Mouse (Mus musculus) frontal cortex, postnatal 25 days (tissue): ENCODE results near the gene Ankrd54.
A peak's percentile ranks its signal among the peaks of the same experiment; 100 is the strongest.

Experiments
- DNase-seq, 2 experiments: peaks; one replicate each; pipeline ENCODE4 v3.0.0; 2022; ENCODE audit warnings: low spot score in 2 of 2

Gene Ankrd54

DNA sequence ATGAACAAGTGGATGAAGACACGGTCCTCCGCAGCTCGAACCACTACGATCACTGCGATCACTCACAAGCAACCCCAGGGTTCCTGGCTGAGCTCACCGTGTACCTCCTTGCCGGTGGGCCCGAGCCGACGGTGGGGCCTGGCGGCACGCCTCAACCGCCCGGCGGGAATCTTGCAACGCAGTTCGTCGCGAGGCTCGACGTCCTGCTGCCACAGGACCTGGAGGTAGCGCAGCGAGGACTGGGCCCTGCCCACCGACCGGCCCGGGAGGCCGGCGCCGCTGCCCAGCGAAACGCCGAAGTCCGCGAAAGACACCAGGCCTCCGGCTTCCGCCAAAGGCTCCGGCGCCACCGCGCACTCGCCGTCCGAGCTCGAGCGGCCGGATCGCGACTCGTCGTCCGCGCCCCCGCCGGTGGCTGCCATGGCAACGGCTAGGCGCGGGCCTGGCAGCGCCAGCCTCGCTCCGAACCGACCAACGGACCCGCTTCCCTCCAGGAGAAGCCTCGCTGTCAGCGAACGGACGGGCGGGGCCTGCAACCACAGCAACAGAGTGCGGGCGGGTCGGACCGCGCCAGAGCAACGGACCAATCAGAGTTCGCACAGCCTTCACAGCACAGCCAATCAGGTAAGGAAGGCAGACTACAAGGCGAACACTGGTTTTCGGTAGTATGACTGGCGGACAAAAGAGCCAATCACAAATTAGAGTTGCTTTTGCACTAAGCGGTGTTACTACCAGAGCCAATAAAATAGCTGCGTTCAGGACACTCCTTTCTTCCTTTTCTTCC is at the start of gene Ankrd54:
Ankrd54 (minus strand) TSS at position 518 of the 784 bp plus-strand sequence.
- DNase-seq = peak; percentile 87 to 95

DNA sequence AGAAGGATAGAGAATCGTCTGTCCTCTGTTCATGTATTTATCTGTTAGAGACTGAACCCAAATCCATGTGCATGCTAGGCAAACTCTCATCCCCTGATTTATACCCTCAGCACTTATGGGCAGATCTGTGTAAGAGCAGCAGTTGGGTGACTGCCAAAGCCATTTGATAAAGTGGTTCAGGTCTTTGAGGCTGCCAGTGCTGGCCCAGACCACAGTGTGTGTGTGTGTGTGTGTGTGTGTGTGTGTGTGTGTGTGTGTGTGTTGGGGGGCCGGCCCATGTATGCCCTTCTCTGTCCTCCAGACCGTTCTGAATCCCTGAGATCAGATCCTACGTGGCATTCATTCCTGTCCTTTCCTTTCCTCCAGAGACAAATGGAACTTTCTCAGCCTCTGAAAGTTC is 49.1 kb upstream of the Ankrd54 start:
- DNase-seq = no peak

DNA sequence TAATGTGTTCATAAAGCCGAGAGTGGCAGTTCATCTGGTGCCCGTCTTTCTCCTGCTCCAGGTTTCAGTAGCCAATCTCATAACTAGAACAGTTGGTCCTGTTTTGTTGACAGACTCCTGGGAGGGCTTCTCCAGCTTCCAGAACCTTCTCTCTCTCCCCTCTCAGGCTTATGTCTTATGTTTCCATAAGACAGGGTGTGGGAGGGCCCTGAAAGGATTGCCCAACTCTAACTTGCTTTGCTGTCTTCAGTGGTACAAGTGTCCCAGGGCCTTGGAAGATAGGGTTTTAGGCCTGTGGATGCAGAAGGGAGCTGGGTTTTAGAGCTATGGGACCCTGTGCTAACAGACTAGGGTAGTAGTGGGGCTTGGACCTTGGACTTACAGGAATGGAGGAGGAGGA is 47.8 kb upstream of the Ankrd54 start:
- DNase-seq = no peak

DNA sequence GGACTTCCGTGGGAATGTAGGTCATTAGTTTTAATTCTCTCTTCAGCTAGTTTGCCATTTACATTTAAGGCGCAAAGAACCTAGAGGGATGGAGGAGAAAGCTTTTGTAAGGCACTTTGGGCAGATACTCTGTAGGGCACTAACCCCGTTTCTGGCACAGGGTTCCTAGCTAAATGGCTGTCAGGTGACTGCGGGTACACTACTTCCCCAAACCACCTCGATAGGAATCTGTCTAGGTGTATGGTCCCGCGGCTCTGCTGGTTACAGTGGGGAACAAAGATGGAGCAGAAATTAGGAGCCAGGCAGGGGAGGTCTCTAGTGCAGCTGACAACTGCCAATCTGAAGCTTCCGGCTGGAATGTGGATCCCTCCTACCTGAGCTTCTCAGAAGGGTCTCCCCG is 47.3 kb upstream of the Ankrd54 start:
- no peak for DNase-seq

DNA sequence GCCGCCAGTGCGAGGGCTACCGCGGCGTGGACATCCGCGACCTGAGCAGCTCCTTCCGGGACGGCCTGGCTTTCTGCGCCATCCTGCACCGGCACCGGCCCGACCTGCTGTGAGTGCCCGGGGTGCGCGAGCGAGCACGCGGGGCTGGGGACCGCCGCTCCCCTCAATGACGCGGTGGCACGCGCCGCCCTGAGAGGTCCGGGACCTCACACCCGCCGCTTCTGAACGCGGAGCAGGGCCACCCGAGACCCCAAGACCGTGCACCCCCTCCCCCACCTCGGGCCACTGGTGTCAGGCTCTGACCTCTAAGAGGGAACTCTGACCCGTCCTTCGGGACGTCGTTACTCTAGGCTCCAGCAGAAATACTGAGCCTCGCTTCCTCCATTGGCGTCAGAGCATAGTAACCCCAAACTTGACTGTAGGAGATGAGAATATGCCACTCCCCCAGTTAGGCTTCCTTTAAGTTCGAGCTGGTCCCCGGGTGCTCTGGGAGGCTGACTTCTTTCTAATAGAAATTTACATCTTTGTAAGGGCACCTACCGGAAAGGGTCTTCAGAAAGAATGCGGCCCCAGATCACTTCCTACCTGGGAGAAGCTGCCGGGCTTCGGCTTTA is 46.7 kb upstream of the Ankrd54 start:
- no peak for DNase-seq

DNA sequence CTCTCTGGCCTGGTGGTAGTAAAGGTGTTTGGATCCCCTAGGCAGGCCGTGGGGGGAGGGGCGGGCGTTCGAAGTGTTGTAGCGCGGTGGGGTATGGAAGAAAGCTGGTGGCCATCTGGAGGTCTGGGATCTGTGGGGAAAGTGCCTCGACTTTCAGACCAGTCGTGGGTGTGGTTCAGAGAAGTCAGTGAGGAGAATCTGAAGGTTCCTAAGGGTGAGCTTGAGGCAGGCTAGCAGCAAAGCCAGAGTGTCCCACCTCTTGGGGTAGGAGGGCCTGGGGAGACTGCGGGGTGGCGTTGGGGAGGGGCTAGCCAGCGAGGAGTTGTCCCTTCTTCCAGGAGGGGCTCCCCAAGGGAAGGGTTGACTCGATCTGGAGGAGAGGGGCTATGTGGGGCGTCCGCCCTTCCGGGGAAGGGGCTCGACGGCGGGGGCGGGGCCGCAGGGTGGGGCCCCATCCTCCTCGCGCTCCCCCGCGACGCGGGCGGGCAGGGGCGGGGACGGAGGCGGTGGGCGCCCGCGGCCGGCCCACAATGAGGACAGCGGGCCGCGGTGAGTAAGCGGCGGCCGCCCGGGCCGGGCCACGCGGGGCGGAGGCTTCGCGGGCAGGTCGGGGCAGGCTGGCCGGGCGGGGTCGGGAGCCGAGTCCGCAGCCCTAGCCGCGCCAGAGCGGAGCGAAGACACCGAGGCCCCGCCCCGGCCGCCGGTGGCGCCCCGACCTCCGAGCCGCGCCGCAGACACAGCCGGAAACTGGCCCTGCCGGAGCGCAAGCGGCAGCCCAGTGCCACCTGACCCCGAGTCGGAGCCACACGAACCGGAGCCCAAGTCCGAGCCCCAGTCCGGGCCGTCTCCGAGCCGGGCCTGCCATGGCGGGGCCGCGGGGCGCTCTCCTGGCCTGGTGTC is 46.0 kb upstream of the Ankrd54 start, which contains the start of gene Micall1:
Micall1 (plus strand) TSS at position 478 of the 900 bp plus-strand sequence.
- DNase-seq = peak in 1 of 2 experiments; percentile 21

DNA sequence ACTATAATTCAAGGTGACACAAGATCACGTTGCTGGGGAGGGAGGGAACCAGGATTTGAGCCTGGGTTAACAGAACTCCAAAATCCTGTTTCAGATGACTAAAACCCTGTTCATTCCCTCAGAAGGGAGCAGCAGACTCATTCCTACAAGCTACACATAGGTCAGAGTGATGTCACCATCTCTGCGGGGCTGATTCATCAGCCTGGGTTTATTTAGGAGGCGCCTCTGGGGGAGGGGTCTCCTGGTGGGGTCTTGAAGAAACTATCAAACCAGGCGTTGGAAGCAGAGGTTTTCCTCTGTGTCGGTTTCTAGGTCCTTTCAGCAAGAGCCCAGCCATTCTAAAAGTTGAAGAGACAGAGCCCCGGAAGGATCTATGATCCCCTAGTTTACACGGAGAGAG is 45.3 kb upstream of the Ankrd54 start:
- DNase-seq = no peak

DNA sequence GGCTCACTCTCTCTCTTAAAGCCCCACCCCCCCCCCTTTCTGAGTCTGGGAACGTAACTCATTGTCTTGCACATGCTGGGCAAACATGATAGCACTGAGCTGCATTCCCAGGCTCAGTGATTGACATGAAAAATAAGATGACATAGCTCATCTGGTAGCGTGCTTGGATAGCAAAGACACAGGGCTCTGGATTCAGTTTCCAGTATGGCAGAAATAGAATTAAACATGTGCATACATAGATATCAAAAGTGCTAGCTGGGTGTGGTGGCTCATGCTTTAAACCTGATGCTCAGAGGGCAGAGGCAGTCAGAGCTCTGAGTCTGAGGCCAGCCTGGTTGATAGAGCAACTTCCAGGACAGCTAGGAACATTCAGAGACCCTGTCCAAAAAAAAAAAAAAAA is 43.1 kb upstream of the Ankrd54 start:
- no peak for DNase-seq

DNA sequence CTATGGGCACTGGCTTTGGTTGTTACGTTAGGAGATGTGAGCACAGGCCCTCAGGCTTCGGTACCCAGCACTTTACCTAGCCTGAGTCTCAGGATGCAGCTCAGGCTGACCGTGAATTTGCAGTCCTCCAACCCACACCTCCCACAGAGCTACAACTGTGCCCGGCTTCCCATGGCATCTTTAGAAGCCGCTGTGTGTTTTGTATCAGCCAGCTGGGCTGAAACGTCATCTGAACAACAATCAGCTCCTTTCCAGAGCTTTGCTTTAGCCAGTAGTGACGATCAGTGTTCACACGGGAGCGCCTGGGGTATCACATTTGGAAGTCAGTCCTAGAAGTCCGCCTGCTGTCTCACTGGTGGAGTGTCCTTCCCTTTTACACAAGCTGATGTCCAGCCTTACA is 40.6 kb upstream of the Ankrd54 start:
- no peak for DNase-seq

DNA sequence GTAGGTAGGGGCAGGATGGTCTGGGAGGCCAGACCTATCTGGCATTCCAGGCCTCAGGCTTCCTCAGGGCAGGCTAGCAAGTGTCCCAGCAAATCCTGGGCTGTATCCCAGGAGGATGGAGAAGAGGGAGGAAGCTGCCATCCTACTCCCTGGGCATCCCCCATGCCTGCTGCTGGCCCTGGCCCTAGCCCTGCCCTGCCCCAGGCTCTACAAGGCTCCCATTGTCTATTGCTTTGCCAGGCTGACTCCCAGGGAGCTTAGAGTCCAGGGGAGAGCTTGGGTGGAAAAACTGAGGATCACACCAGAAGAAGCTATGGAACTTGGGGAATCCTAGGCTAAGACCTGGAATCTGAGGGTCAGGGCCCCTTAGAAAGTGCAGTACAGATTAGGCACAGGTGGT is 38.8 kb upstream of the Ankrd54 start:
- no peak for DNase-seq

DNA sequence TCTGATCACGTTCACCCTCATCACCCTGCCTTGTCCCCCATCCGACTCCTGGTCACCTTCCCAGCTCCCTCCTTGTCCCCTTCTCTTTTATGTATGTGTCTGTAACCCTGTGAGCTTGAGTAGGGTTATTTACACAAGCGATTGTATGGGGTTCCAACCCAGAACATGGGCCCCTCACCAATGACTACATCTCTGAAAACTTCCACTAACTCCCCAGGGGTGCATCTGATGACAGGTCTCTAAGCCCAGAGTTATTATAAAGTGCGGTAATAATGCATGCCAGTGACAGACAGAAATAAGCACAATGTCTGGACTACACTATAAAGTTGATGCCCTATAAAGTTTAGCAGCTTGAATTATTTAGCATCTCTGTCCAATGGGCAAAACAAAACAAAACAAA is 37.7 kb upstream of the Ankrd54 start:
- DNase-seq = no peak

DNA sequence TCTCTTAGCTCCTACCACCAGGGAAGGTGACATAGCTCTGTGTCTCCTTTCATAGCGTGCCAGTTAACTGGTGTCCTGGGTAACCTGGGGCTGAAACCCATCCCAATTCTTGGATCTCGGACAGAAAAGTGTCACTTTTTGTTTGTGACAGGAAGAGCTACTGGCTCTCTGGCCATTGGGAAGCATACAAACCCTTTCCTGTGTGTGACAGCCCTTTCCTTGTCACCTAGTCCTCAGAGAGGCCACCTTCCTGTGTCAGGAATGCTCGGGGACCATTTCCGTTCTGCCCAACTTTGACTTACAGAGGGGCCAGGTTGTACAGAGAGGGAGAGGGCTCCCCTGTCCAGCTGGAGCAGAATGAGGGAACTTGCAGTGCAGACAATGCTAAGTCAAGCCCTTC is 36.8 kb upstream of the Ankrd54 start:
- no peak for DNase-seq

DNA sequence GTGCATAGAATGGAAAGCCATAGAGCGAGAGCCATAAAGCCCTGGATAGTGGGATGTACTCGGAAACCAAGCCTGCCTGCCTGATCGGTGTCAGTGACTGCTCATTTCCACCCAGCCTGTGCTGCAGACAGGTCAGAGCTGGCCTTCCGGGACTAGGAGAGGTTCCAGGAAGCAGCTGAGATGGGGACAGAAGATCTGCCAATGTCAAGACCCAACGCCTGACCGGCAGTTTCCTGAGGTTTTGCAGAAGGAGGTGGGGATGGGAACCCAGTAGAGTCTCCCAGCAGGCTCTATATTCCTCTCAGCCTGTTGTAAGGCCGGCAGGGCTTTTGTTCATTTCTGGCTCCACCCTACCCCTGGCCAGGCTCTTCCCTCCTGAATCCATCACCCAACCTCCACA is 36.2 kb upstream of the Ankrd54 start:
- DNase-seq = no peak

DNA sequence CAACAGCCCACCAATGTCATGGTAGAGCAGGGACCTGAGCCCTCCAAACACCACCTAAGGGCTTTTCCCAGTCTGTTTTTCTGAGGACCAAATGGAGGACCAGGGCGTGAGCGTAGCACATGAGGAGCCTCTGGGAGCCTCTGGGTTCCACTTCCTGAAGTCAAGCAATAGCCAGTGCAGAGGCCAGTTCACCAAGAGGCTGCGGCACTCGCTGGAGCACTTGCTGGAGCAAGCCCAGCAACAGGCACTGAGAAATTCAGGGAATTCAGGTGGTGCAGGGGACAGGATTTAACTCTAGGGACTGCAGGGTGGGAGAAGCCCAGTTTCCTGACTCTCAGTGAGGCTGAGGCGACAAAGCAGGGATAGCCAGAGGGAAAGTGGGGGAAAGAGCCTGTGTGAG is 35.5 kb upstream of the Ankrd54 start:
- no peak for DNase-seq

DNA sequence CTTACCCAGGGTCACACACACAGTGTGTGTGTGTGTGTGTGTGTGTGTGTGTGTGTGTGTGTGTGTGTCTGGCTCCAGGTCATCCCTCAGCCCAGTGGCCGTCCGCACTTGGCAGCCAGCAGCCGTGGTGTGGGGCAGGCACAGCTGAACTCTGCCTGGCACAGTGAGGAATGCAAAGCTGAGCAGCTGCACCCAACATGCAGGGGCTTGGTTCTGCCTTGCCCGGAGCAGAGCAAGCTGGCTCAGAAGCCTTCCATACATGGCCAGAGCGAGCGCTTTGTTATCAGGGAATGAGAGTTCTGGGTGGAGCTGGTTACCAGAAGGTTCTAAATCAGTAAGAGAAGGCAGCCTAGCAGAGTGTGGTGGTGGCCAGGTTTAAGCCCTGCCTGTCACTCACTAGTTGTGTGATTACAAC is 34.9 kb upstream of the Ankrd54 start:
- DNase-seq = no peak

DNA sequence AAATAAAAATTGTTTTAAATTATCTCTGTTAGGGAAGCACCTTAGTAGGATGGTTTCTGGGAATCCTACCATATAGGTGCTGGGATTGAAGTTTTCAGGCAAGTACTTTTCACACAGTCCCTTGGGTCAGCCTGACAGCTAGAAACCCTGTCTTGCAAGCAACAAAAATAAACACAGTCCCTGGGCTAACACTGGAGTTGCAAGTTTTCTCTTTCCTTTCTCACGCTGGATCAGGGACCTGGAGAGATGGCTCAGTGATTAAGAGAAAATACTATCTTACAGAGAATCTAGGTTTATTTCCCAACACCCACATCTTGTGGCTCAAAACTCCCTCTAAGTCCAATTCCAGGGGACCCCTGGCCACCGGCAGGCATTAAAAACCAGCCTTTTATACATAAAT is 34.4 kb upstream of the Ankrd54 start:
- DNase-seq = no peak

DNA sequence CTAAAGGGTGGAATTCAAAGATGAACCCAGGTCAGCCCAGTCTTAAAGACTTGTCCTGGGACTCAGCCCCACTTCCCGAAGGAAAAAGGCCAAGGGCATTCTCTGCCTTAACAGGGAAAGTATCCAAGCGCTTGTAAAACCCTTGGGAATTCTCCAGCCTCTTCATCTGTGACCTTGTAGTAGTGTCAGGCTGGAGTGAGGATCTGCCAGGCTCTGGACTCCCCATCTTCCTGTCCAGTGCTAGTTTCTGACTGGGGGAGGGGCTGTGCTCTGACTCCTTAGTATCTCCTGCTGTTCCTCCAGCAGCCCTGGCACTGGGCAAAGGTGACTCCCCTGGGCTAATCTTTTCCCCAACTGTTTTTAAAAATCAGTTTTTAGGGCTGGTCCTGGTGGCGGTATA is 33.9 kb upstream of the Ankrd54 start:
- no peak for DNase-seq

DNA sequence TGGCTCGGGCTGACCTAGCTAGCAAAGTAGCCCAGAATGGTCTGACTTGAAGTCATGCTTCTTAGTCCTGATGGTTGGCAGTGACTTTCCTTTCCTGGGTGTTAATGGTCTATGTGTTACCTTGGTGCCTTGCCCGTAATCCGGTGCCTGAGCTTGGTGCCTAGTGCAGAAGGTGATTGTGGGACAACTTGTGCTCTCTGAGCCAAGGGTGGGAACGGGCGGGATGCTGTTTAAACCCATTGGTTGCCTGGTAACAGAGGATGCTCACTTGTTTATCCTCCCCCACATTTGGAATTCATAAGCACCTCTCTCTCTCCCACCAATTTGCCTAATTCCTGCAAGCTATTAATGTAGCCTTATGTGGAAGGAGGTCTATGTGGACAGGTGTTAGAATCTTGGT is 32.8 kb upstream of the Ankrd54 start:
- DNase-seq = no peak

DNA sequence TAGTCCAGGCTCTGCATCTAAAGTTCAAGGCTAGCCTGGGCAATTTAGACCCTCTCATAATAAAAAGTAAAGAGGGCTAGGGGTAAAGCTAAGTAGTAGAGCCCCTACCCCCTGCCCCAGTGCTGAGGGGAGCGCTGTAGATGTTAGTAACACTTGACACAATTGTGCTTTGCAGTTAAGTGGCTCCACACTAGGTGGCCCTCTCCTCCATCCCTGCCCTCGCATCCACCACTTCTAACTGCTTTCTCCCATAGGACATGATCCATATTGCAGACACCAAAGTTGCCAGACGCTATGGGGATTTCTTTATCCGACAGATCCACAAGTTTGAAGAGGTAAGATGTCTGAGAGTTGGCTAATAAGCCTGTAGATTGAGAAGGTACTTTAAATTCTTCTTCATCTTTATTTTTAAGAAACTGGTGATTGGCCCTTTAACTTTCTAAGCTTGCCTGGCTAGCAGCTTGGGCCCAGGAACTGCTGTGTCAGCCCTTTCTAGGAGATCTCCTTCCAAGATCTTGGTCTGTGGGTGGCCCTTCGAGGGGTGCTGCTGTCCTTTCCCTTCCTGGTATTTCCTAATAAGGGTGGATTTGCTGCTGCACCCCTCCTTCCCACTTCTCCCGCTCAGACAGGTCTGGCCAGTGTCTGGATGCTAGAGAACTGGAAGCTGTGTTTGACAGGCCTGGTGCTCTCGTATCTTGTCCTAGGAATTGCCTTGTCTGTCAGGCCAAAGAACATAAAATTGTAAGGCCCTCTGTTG is 30.6 kb upstream of the Ankrd54 start:
- DNase-seq = no peak

DNA sequence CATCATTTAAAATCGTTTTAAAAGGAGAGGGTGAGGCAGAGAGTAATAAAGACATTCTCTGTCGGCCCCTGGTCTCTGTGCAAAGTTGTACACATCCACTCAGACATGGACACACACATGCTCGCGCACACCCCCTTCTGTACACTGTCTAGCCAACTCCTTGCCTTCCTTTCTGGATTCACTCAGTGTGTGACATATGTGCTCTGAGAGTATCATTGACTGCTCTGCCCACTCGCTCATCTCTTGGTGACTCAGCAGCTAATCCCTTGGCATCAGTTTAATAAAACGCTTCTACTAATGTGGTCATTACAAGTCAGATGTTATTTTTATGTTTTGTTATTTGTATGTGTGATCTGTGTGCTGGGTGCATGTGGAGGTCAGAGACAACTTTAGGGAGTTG is 29.6 kb upstream of the Ankrd54 start:
- no peak for DNase-seq

DNA sequence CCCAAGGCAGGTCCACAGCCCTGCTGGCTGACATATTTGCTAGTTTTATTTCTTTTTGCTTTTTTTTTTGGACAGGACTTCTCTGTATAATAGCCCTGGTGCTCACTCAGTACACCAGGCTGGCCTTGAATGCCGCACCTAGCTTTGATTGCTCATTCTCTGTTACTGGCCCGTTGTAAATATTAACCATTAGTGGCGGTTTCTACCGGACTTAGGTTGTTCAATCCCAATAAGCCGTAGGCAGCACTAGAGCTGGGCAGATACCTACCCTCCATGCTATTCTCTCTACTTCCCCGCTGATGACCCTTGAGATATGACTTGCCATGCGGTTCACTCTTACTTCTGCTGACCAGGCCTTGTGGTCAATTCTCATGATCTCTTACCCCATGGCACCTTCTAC is 16.9 kb upstream of the Ankrd54 start:
- no peak for DNase-seq
